Mouse (Mus musculus) embryonic stem cell, embryonic (primary cell): ENCODE data around the gene Vps51.

Experiments used
- CTCF ChIA-PET, 4 experiments: fragments of 300-600 bp in 2 of 4; fragments of 350-600 bp in 2 of 4; sonication (Branson Sonifier 250); formaldehyde crosslinking; loops; one replicate each; lab custom pipeline; 2022; ENCODE audit warnings: inconsistent platforms in 2 of 4; lab: Charles Lee
- POLR2A ChIA-PET, 4 experiments: fragments of 300-600 bp in 2 of 4; fragments of 350-600 bp in 2 of 4; sonication (Branson Sonifier 250); formaldehyde crosslinking; loops; one replicate each; lab custom pipeline; 2022; ENCODE audit warnings: antibody characterized with exemption in 4 of 4, inconsistent platforms in 1 of 4; lab: Charles Lee

The Vps51 gene

GRCm38 (mm10) chr19:6023059-6023458, 54.0 kb downstream of the Vps51 start:
- ChIA-PET CTCF (interaction anchor here in 3 of 4 experiments (0.5 to 1.1 kb wide), 4 partner anchors 44 to 203 kb away, joined by 3 to 5 read pairs (median 4); partner anchors contain the start of gene Gpha2 (in 1 of the 3)), POLR2A (interaction anchor here in 3 of 4 experiments (0.6 to 2.3 kb wide), 20 partner anchors 8 to 219 kb away, joined by 3 to 9 read pairs (median 4); partner anchors contain the start of genes Tm7sf2 (in 2 of the 3), Pola2 (in 1 of the 3), Snx15 (in 1 of the 3) and Syvn1 (in 1 of the 3))

GRCm38 (mm10) chr19:6020276-6020675, 56.8 kb downstream of the Vps51 start:
- CTCF ChIA-PET = interaction anchor here in 2 of 4 experiments (0.6 to 2.7 kb wide), 2 partner anchors 55 to 1371 kb away, joined by 3 to 21 read pairs; partner anchors contain the start of gene Pola2 (in 1 of the 2)

GRCm38 (mm10) chr19:6018142-6019089, 58.6 kb downstream of the Vps51 start:
- CTCF ChIA-PET = interaction anchor here (0.5 to 2.7 kb wide), 53 partner anchors 9 to 1287 kb away, joined by 3 to 21 read pairs (median 4); partner anchors contain the start of genes Pola2 (in 3 of the 4), Cdc42ep2 (in 2 of the 4), Syvn1 (in 2 of the 4) and Men1 (in 1 of the 4)
- POLR2A ChIA-PET = interaction anchor here (0.6 to 4.7 kb wide), 104 partner anchors 9 to 457 kb away, joined by 3 to 39 read pairs (median 4); partner anchors contain the start of genes Pola2 (in 3 of the 4), Syvn1 (in 3 of the 4), Tm7sf2 (in 3 of the 4) and Arl2 (in 2 of the 4)

More at GRCm38 (mm10) chr19:6020276-6020675, 56.8 kb downstream of the Vps51 start:
- POLR2A ChIA-PET = interaction anchor here (0.6 to 4.4 kb wide), 17 partner anchors 10 to 725 kb away, joined by 3 to 37 read pairs (median 4); partner anchors contain the start of genes Cdca5 (in 2 of the 4), Pola2 (in 2 of the 4), Zfpl1 (in 2 of the 4) and Sf3b2 (in 1 of the 4)
